Mouse (Mus musculus) ES-E14 (cell line): ENCODE results near the gene Fbxo33. TPM values are rescaled to one million over a fixed set of nuclear protein-coding genes. Genes with fewer than 3 reads are reported as not detected.

Experiments
- DNase-seq: peaks from one replicate; pipeline ENCODE4 v3.0.0-alpha.2; 2013; ENCODE audit warnings: low read depth, low spot score
- H3K27ac ChIP-seq: 2 replicates; pipeline ENCODE4 v1.5.1; 2012; ENCODE audit warnings: low read depth, mild to moderate bottlenecking, low read length, moderate library complexity, mixed read lengths; ENCODE audit not compliant: poor library complexity, insufficient read depth, severe bottlenecking
- H3K36me3 ChIP-seq: 2 replicates; pipeline ENCODE4 v1.6.1; 2012; ENCODE audit warnings: mild to moderate bottlenecking, low read length, moderate library complexity, mixed read lengths; ENCODE audit not compliant: control insufficient read depth, poor library complexity, insufficient read depth, severe bottlenecking
- H3K4me1 ChIP-seq, 2 experiments: fragments of 150-350 bp in 1 of 2; sonication (generic) in 1 of 2; 2 replicates each; pipeline ENCODE4 v1.6.1; 2012; ENCODE audit warnings: low read length in 2 of 2, mild to moderate bottlenecking in 1 of 2, mixed read lengths in 1 of 2; ENCODE audit not compliant: control insufficient read depth in 2 of 2, insufficient read depth in 2 of 2, poor library complexity in 1 of 2
- H3K4me3 ChIP-seq, 2 experiments: fragments of 150-350 bp in 1 of 2; sonication (generic) in 1 of 2; 2 replicates each; pipeline ENCODE4 v1.5.1; 2012; ENCODE audit warnings: low read length in 2 of 2, low read depth in 1 of 2, mild to moderate bottlenecking in 1 of 2, mixed read lengths in 1 of 2; ENCODE audit not compliant: insufficient read depth in 1 of 2, poor library complexity in 1 of 2, severe bottlenecking in 1 of 2
- H3K9ac ChIP-seq: 2 replicates; pipeline ENCODE4 v1.6.1; 2012; ENCODE audit warnings: low read depth, mild to moderate bottlenecking, low read length, mixed read lengths; ENCODE audit not compliant: poor library complexity, insufficient read depth, severe bottlenecking
- H3K9me3 ChIP-seq: fragments of 150-350 bp; sonication (generic); 2 replicates; pipeline ENCODE4 v1.6.1; 2012; ENCODE audit warnings: low read depth, mild to moderate bottlenecking, low read length; ENCODE audit not compliant: control insufficient read depth, insufficient read depth
- CHD2 ChIP-seq: IDR thresholded peaks from 2 replicates; pipeline ENCODE4 v1.6.1; 2014; ENCODE audit warnings: mild to moderate bottlenecking, low read depth, low read length, inconsistent platforms
- HCFC1 ChIP-seq: IDR thresholded peaks from 2 replicates; pipeline ENCODE4 v1.6.1; 2012; ENCODE audit warnings: low read length, inconsistent platforms, borderline replicate concordance; ENCODE audit not compliant: insufficient read depth
- MAFK ChIP-seq: IDR thresholded peaks from 2 replicates; pipeline ENCODE4 v1.6.1; 2014; ENCODE audit warnings: mild to moderate bottlenecking, low read depth, low read length, inconsistent platforms; ENCODE audit not compliant: insufficient read depth
- ZC3H11A ChIP-seq: IDR thresholded peaks from 2 replicates; pipeline ENCODE4 v1.6.1; 2012; ENCODE audit warnings: low read depth, mild to moderate bottlenecking, inconsistent platforms, low read length, borderline replicate concordance
- ZNF384 ChIP-seq: IDR thresholded peaks from 2 replicates; pipeline ENCODE4 v1.6.1; 2012; ENCODE audit warnings: low read depth, low read length, inconsistent platforms
- in situ Hi-C, 2 experiments: fragments of 600-800 bp; cut with MboI; formaldehyde crosslinking; loops; one replicate each; pipeline ENCODE4 v1.15.1; 2025; ENCODE audit warnings: low sequenced_read_pairs in 2 of 2, inconsistent platforms in 1 of 2; ENCODE audit not compliant: unreplicated experiment in 2 of 2
- total RNA-seq: library from RNA; depleted of rRNA; stranded (reverse); fragments of 300-350 nt; gene quantifications from 2 replicates; pipeline ENCODE4 v1.2.3, GENCODE M21; 2012

Gene Fbxo33
- total RNA-seq, 1 experiment = 41.5 TPM

- Histone ChIP-seq H3K36me3 (peaks cover 12% of the 10 kb centered on the region), H3K9me3 (no peaks in the 10 kb centered on the region), H3K4me1 (no peaks in the 10 kb centered on the region), H3K27ac (no peak overlapping the region), H3K9ac (no peak overlapping the region), H3K4me3 (no peak overlapping the region)
- in situ Hi-C loops = no loop called here
- DNase-seq = no peak
- TF ChIP-seq CHD2 = no peak
- no peak for TF ChIP-seq HCFC1
- no peak for TF ChIP-seq ZC3H11A
- TF ChIP-seq MAFK = no peak
- no peak for TF ChIP-seq ZNF384
Observed at GRCm38 (mm10) chr12:59188086-59188682, 31.3 kb downstream of the Fbxo33 start.

GRCm38 (mm10) chr12:59177814-59178213, 41.7 kb downstream of the Fbxo33 start:
- peaks cover 0 to 7% of the 10 kb centered on the region in 2 experiments; a peak in 1 of 4 replicates for H3K4me1 ChIP-seq
- H3K9ac ChIP-seq = no peak overlapping the region
- DNase-seq = no peak
- no peak overlapping the region for H3K27ac ChIP-seq
- in situ Hi-C loops = no loop called here
- TF ChIP-seq CHD2 (no peak), ZC3H11A (no peak), ZNF384 (no peak), HCFC1 (no peak), MAFK (no peak)
- H3K36me3 ChIP-seq = peaks cover 7% of the 10 kb centered on the region
- H3K4me3 ChIP-seq = no peak overlapping the region
- no peaks in the 10 kb centered on the region for H3K9me3 ChIP-seq

GRCm38 (mm10) chr12:59169935-59170334, 49.6 kb downstream of the Fbxo33 start:
- Histone ChIP-seq H3K4me1 (peaks cover 0 to 7% of the 10 kb centered on the region in 2 experiments; a peak in 1 of 4 replicates), H3K4me3 (no peak overlapping the region), H3K9me3 (no peaks in the 10 kb centered on the region), H3K36me3 (no peaks in the 10 kb centered on the region; the same call in 1 of the 2 replicates), H3K27ac (no peak overlapping the region), H3K9ac (no peak overlapping the region)
- TF ChIP-seq MAFK (no peak), HCFC1 (no peak), ZC3H11A (no peak), ZNF384 (no peak), CHD2 (no peak)
- no peak for DNase-seq
- in situ Hi-C loops = no loop called here

- Histone ChIP-seq H3K9me3 (no peaks in the 10 kb centered on the region), H3K27ac (no peak overlapping the region), H3K4me3 (no peak overlapping the region), H3K9ac (no peak overlapping the region), H3K4me1 (no peaks in the 10 kb centered on the region), H3K36me3 (no peaks in the 10 kb centered on the region; the same call in 1 of the 2 replicates)
- in situ Hi-C loops = no loop called here
- DNase-seq = no peak
- no peak for TF ChIP-seq HCFC1
- TF ChIP-seq CHD2 = no peak
- no peak for TF ChIP-seq MAFK
- TF ChIP-seq ZC3H11A = no peak
- no peak for TF ChIP-seq ZNF384
Observed at GRCm38 (mm10) chr12:59166557-59166956, 53.0 kb downstream of the Fbxo33 start.

- H3K36me3 ChIP-seq = peaks cover 3% of the 10 kb centered on the region
- TF ChIP-seq HCFC1 = no peak
- no peak for TF ChIP-seq ZNF384
- TF ChIP-seq ZC3H11A = no peak
- TF ChIP-seq MAFK = no peak
- no peak for TF ChIP-seq CHD2
Observed at GRCm38 (mm10) chr12:59164522-59164921, 55.0 kb downstream of the Fbxo33 start.

More at GRCm38 (mm10) chr12:59164522-59164921, 55.0 kb downstream of the Fbxo33 start:
- Histone ChIP-seq H3K4me3 (no peak overlapping the region), H3K27ac (no peak overlapping the region), H3K9ac (no peak overlapping the region), H3K9me3 (no peaks in the 10 kb centered on the region), H3K4me1 (no peaks in the 10 kb centered on the region)
- in situ Hi-C loops = no loop called here
- no peak for DNase-seq
